Mouse (Mus musculus): ENCODE data around the gene Chmp4b. TPM values are rescaled to one million over a fixed set of nuclear protein-coding genes. Genes with fewer than 3 reads are reported as not detected.

Chmp4b gene
- polyA plus RNA-seq, 1 experiment from 2014 or later, result 12.5 TPM

- Histone ChIP-seq H3K9ac (ENCODE audit: low read depth, low read length) (no peak overlapping the region), H3K9me3 (replicated peaks; ENCODE audit: control insufficient read depth, low read length) (no peaks in the 10 kb centered on the region), H3K4me3 (ENCODE audit: low read depth, low read length) (no peak overlapping the region), H3K27me3 (ENCODE audit: control insufficient read depth, insufficient read depth, low read length) (no peaks in the 10 kb centered on the region), H3K4me1 (ENCODE audit: control insufficient read depth, insufficient read depth, low read length) (peaks cover 4% of the 10 kb centered on the region; the same call in 1 of the 2 replicates), H3K36me3 (ENCODE audit: control insufficient read depth, insufficient read depth, low read length) (no peaks in the 10 kb centered on the region), H3K27ac (ENCODE audit: low read depth, low read length) (no peak overlapping the region), H3K4me2 (peak overlapping the region; percentile 38; the same call in 1 of the 2 replicates)
- WGBS (ENCODE audit: insufficient replicate concordance), result 60% methylated on average over 19 of the region's 19 CpGs
- ATAC-seq (replicated peaks; ENCODE audit: insufficient number of reproducible peaks, low FRiP score, low TSS enrichment), result no peak
Measured at GRCm38 (mm10) chr2:154614841-154615576, 36.5 kb upstream of the Chmp4b start.

GRCm38 (mm10) chr2:154615674-154616073 lies 35.8 kb upstream of the Chmp4b start:
- Histone ChIP-seq H3K27ac (ENCODE audit: low read depth, low read length) (no peak overlapping the region), H3K4me3 (ENCODE audit: low read depth, low read length) (no peak overlapping the region)
- 69% methylated on average over 5 of the region's 5 CpGs for WGBS (ENCODE audit: insufficient replicate concordance)

DNA sequence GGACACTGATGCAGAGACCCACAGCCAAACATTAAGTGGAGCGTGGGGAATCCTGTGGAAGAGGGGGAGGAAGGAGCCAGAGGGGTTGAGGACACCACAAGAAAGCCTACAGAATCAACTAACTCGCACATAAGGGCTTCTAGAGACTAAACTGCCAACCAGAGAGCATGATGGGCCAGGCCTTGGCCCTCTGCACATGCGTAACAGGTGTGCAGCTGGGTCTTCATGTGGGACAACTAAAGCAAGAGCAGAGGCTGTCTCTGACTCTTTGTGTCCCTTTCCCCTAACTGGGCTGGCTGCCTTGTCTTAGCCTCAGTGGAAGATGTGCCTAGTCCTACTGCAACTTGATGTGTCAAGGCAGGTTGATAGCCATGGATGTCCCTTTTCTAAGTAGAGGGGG lies 34.4 kb upstream of the Chmp4b start:
- Histone ChIP-seq H3K27ac (ENCODE audit: low read depth, low read length) (no peak overlapping the region), H3K4me3 (ENCODE audit: low read depth, low read length) (no peak overlapping the region), H3K36me3 (ENCODE audit: control insufficient read depth, insufficient read depth, low read length) (no peaks in the 10 kb centered on the region), H3K4me2 (no peak overlapping the region), H3K27me3 (ENCODE audit: control insufficient read depth, insufficient read depth, low read length) (no peaks in the 10 kb centered on the region), H3K9ac (ENCODE audit: low read depth, low read length) (no peak overlapping the region), H3K4me1 (ENCODE audit: control insufficient read depth, insufficient read depth, low read length) (peaks cover 7% of the 10 kb centered on the region; the same call in 1 of the 2 replicates), H3K9me3 (replicated peaks; ENCODE audit: control insufficient read depth, low read length) (no peaks in the 10 kb centered on the region)
- no peak for ATAC-seq (replicated peaks; ENCODE audit: insufficient number of reproducible peaks, low FRiP score, low TSS enrichment)
- WGBS (ENCODE audit: insufficient replicate concordance), result 83% methylated on average over 3 of the region's 3 CpGs

More at GRCm38 (mm10) chr2:154615674-154616073, 35.8 kb upstream of the Chmp4b start:
- H3K9ac ChIP-seq (ENCODE audit: low read depth, low read length), result no peak overlapping the region
- no peaks in the 10 kb centered on the region for H3K27me3 ChIP-seq (ENCODE audit: control insufficient read depth, insufficient read depth, low read length)
- ATAC-seq (replicated peaks; ENCODE audit: insufficient number of reproducible peaks, low FRiP score, low TSS enrichment), result no peak
- no peaks in the 10 kb centered on the region for H3K9me3 ChIP-seq (replicated peaks; ENCODE audit: control insufficient read depth, low read length)
- no peaks in the 10 kb centered on the region for H3K36me3 ChIP-seq (ENCODE audit: control insufficient read depth, insufficient read depth, low read length)
- peaks cover 4% of the 10 kb centered on the region; the same call in 1 of the 2 replicates for H3K4me1 ChIP-seq (ENCODE audit: control insufficient read depth, insufficient read depth, low read length)
- H3K4me2 ChIP-seq, result no peak overlapping the region

DNA sequence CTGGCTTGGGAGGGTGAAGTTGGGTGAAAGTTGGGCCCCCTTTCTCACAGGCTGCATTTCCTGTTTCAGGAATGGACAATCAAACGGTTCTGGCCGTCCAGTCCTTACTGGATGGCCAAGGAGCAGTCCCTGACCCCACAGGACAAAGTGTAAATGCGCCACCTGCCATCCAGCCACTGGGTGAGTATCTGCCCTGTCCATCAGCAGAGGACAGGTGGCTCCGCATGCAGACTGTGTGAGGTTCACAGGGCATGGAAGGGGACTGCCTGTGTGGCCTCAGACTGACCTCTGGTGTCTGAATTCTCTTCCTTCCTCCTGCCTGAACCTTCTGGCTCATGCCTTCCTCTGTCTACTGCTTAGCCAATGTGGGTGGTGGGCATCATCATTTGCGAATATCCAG lies 29.8 kb upstream of the Chmp4b start:
- no peaks in the 10 kb centered on the region for H3K9me3 ChIP-seq (replicated peaks; ENCODE audit: control insufficient read depth, low read length)
- H3K27ac ChIP-seq (ENCODE audit: low read depth, low read length), result peak overlapping the region; percentile 16; the same call in 1 of the 2 replicates
- 0 out of 2 replicates have a peak, but pooled peaks cover 3% of the 10 kb centered on the region for H3K4me1 ChIP-seq (ENCODE audit: control insufficient read depth, insufficient read depth, low read length)
- 60% methylated on average over 5 of the region's 5 CpGs for WGBS (ENCODE audit: insufficient replicate concordance)
- no peak for ATAC-seq (replicated peaks; ENCODE audit: insufficient number of reproducible peaks, low FRiP score, low TSS enrichment)
- H3K36me3 ChIP-seq (ENCODE audit: control insufficient read depth, insufficient read depth, low read length), result peaks cover 3% of the 10 kb centered on the region; the same call in 1 of the 2 replicates
- H3K27me3 ChIP-seq (ENCODE audit: control insufficient read depth, insufficient read depth, low read length), result no peaks in the 10 kb centered on the region
- H3K9ac ChIP-seq (ENCODE audit: low read depth, low read length), result no peak overlapping the region
- H3K4me2 ChIP-seq, result no peak overlapping the region
- H3K4me3 ChIP-seq (ENCODE audit: low read depth, low read length), result no peak overlapping the region

- Histone ChIP-seq H3K27ac (ENCODE audit: low read depth, low read length) (no peak overlapping the region), H3K36me3 (ENCODE audit: control insufficient read depth, insufficient read depth, low read length) (peaks cover 3% of the 10 kb centered on the region; the same call in 1 of the 2 replicates), H3K4me1 (ENCODE audit: control insufficient read depth, insufficient read depth, low read length) (0 out of 2 replicates have a peak, but pooled peaks cover 3% of the 10 kb centered on the region), H3K4me2 (no peak overlapping the region), H3K4me3 (ENCODE audit: low read depth, low read length) (no peak overlapping the region), H3K9me3 (replicated peaks; ENCODE audit: control insufficient read depth, low read length) (no peaks in the 10 kb centered on the region), H3K9ac (ENCODE audit: low read depth, low read length) (no peak overlapping the region), H3K27me3 (ENCODE audit: control insufficient read depth, insufficient read depth, low read length) (no peaks in the 10 kb centered on the region)
- ATAC-seq (replicated peaks; ENCODE audit: insufficient number of reproducible peaks, low FRiP score, low TSS enrichment), result no peak
Measured at GRCm38 (mm10) chr2:154624137-154624536, 27.4 kb upstream of the Chmp4b start.

DNA sequence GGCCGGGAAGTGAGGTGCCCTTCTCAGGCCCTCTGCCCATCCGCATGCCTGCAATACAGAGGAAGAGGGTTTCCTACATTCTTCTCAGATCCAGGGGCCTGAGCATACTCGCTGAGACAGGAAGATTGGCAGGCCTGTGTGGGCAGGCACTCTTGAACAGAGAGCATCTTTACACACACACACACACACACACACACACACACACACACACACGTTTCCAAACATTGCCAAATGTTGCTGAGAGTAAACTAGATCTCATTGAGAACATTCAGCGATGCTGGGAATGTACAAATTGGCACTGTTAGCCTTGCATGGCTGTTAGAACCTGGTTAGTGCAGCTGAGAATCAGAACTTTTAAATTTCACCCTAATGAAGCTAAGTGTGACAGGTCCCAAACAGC lies 21.0 kb upstream of the Chmp4b start:
- Histone ChIP-seq H3K27me3 (ENCODE audit: control insufficient read depth, insufficient read depth, low read length) (no peaks in the 10 kb centered on the region), H3K9me3 (replicated peaks; ENCODE audit: control insufficient read depth, low read length) (no peaks in the 10 kb centered on the region), H3K27ac (ENCODE audit: low read depth, low read length) (no peak overlapping the region), H3K36me3 (ENCODE audit: control insufficient read depth, insufficient read depth, low read length) (0 out of 2 replicates have a peak, but pooled peaks cover 3% of the 10 kb centered on the region), H3K4me3 (ENCODE audit: low read depth, low read length) (no peak overlapping the region), H3K4me1 (ENCODE audit: control insufficient read depth, insufficient read depth, low read length) (no peaks in the 10 kb centered on the region), H3K4me2 (peak overlapping the region; percentile 7; the same call in 1 of the 2 replicates), H3K9ac (ENCODE audit: low read depth, low read length) (no peak overlapping the region)
- no peak for ATAC-seq (replicated peaks; ENCODE audit: insufficient number of reproducible peaks, low FRiP score, low TSS enrichment)
- 76% methylated on average over 5 of the region's 5 CpGs for WGBS (ENCODE audit: insufficient replicate concordance)

DNA sequence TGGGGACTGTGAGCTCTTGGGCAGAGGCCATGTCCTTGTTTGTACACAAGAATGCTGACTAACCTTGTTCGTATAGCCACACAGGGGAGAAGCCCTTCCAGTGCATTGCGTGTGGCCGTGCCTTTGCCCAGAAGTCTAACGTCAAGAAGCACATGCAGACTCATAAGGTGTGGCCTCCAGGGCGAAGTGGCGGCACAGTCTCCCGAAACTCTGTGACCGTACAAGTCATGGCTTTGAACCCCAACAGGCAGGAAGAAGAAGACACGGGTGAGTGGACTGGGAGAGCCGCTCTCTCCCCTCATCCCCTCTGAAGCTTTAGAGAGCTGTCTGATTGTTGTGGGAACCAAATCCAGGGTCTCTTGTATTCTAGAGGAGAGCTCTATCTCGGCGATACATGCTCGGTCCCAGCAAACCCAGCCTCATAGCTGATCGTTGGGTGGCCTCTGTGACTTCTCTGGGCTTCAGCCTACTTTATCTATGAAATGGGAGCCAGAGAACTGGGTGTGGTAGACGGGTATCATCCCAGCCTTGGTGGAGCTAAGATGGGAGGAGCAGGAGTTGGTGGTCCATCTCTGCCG lies 19.2 kb upstream of the Chmp4b start:
- H3K4me1 ChIP-seq (ENCODE audit: control insufficient read depth, insufficient read depth, low read length), result no peaks in the 10 kb centered on the region
- peak overlapping the region; percentile 80 for H3K27ac ChIP-seq (ENCODE audit: low read depth, low read length)
- 0 out of 2 replicates have a peak, but pooled peaks cover 3% of the 10 kb centered on the region for H3K36me3 ChIP-seq (ENCODE audit: control insufficient read depth, insufficient read depth, low read length)
- peak; percentile 52; the same call in 1 of the 2 replicates for ATAC-seq (replicated peaks; ENCODE audit: insufficient number of reproducible peaks, low FRiP score, low TSS enrichment)
- H3K4me2 ChIP-seq, result peak overlapping the region; percentile 7
- no peak overlapping the region; the same call in 1 of the 2 replicates for H3K9ac ChIP-seq (ENCODE audit: low read depth, low read length)
- no peaks in the 10 kb centered on the region for H3K27me3 ChIP-seq (ENCODE audit: control insufficient read depth, insufficient read depth, low read length)
- H3K4me3 ChIP-seq (ENCODE audit: low read depth, low read length), result peak overlapping the region; percentile 15
- WGBS (ENCODE audit: insufficient replicate concordance), result 76% methylated on average over 16 of the region's 16 CpGs
- H3K9me3 ChIP-seq (replicated peaks; ENCODE audit: control insufficient read depth, low read length), result no peaks in the 10 kb centered on the region

- Histone ChIP-seq H3K27me3 (ENCODE audit: control insufficient read depth, insufficient read depth, low read length) (no peaks in the 10 kb centered on the region), H3K9ac (ENCODE audit: low read depth, low read length) (no peak overlapping the region), H3K36me3 (ENCODE audit: control insufficient read depth, insufficient read depth, low read length) (peaks cover 8% of the 10 kb centered on the region), H3K4me3 (ENCODE audit: low read depth, low read length) (no peak overlapping the region), H3K4me2 (no peak overlapping the region; the same call in 1 of the 2 replicates), H3K27ac (ENCODE audit: low read depth, low read length) (peak overlapping the region; percentile 57), H3K4me1 (ENCODE audit: control insufficient read depth, insufficient read depth, low read length) (no peaks in the 10 kb centered on the region), H3K9me3 (replicated peaks; ENCODE audit: control insufficient read depth, low read length) (no peaks in the 10 kb centered on the region)
- WGBS (ENCODE audit: insufficient replicate concordance), result 80% methylated on average over 5 of the region's 5 CpGs
- ATAC-seq (replicated peaks; ENCODE audit: insufficient number of reproducible peaks, low FRiP score, low TSS enrichment), result no peak
Measured at GRCm38 (mm10) chr2:154633039-154633742, 18.3 kb upstream of the Chmp4b start.
